Mouse (Mus musculus): ENCODE results near the gene Kcnn4. TPM values are rescaled to one million over a fixed set of nuclear protein-coding genes. Genes with fewer than 3 reads are reported as not detected.
A peak's percentile ranks its signal among the peaks of the same experiment; 100 is the strongest.

The Kcnn4 gene
- total and polyA plus RNA-seq, 2 experiments from 2014 or later, result 0.27 to 0.81 TPM

- Histone ChIP-seq H3K27ac (ENCODE audit: low read depth, low read length) (no peak overlapping the region), H3K36me3 (ENCODE audit: insufficient read depth, low read length) (peaks cover 7% of the 10 kb centered on the region; the same call in 1 of the 2 replicates), H3K4me1 (ENCODE audit: insufficient read depth, low read length) (no peaks in the 10 kb centered on the region), H3K4me3 (ENCODE audit: low read depth, low read length) (no peak overlapping the region), H3K9me3 (ENCODE audit: low read length) (no peaks in the 10 kb centered on the region), H3K4me2 (ENCODE audit: low read depth, low read length, poor library complexity, severe bottlenecking) (no peak overlapping the region), H3K27me3 (ENCODE audit: insufficient read depth, low read length) (no peaks in the 10 kb centered on the region), H3K9ac (replicated peaks; ENCODE audit: low read length, poor library complexity, severe bottlenecking) (no peak overlapping the region)
- WGBS, result 95% methylated on average over 8 of the region's 8 CpGs
- ATAC-seq (ENCODE audit: low FRiP score), result no peak
- TF ChIP-seq CTCF (IDR thresholded peaks at IDR 0.05), result no peak
- DNase-seq (ENCODE audit: low spot score), result no peak
Measured at GRCm38 (mm10) chr7:24427168-24427567, 57.1 kb downstream of the Kcnn4 start.

- Histone ChIP-seq H3K4me3 (ENCODE audit: low read depth, low read length) (no peak overlapping the region), H3K27ac (ENCODE audit: low read depth, low read length) (no peak overlapping the region), H3K9me3 (ENCODE audit: low read length) (no peaks in the 10 kb centered on the region), H3K4me2 (ENCODE audit: low read depth, low read length, poor library complexity, severe bottlenecking) (no peak overlapping the region), H3K36me3 (ENCODE audit: insufficient read depth, low read length) (no peaks in the 10 kb centered on the region), H3K27me3 (ENCODE audit: insufficient read depth, low read length) (no peaks in the 10 kb centered on the region), H3K9ac (replicated peaks; ENCODE audit: low read length, poor library complexity, severe bottlenecking) (no peak overlapping the region), H3K4me1 (ENCODE audit: insufficient read depth, low read length) (no peaks in the 10 kb centered on the region)
- DNase-seq (ENCODE audit: low spot score), result no peak
- no peak for TF ChIP-seq CTCF (IDR thresholded peaks at IDR 0.05)
- no peak for ATAC-seq (ENCODE audit: low FRiP score)
- WGBS, result 78% methylated on average over 5 of the region's 5 CpGs
Measured at GRCm38 (mm10) chr7:24428725-24429124, 58.7 kb downstream of the Kcnn4 start.

GRCm38 (mm10) chr7:24429413-24430112 lies 59.5 kb downstream of the Kcnn4 start:
- no peaks in the 10 kb centered on the region for H3K9me3 ChIP-seq (ENCODE audit: low read length)
- H3K4me1 ChIP-seq (ENCODE audit: insufficient read depth, low read length), result no peaks in the 10 kb centered on the region
- H3K4me3 ChIP-seq (ENCODE audit: low read depth, low read length), result no peak overlapping the region
- no peak overlapping the region for H3K4me2 ChIP-seq (ENCODE audit: low read depth, low read length, poor library complexity, severe bottlenecking)
- no peak overlapping the region for H3K9ac ChIP-seq (replicated peaks; ENCODE audit: low read length, poor library complexity, severe bottlenecking)
- no peaks in the 10 kb centered on the region for H3K27me3 ChIP-seq (ENCODE audit: insufficient read depth, low read length)
- DNase-seq (ENCODE audit: low spot score) (peak; percentile 79), ATAC-seq (ENCODE audit: low FRiP score) (no peak)
- H3K27ac ChIP-seq (ENCODE audit: low read depth, low read length), result no peak overlapping the region
- no peaks in the 10 kb centered on the region for H3K36me3 ChIP-seq (ENCODE audit: insufficient read depth, low read length)
- no peak for TF ChIP-seq CTCF (IDR thresholded peaks at IDR 0.05)
- 65% methylated on average over 16 of the region's 16 CpGs for WGBS

GRCm38 (mm10) chr7:24430551-24431345 lies 60.7 kb downstream of the Kcnn4 start:
- H3K4me2 ChIP-seq (ENCODE audit: low read depth, low read length, poor library complexity, severe bottlenecking), result no peak overlapping the region
- H3K4me3 ChIP-seq (ENCODE audit: low read depth, low read length), result no peak overlapping the region
- WGBS, result 92% methylated on average over 15 of the region's 15 CpGs
- H3K27ac ChIP-seq (ENCODE audit: low read depth, low read length), result no peak overlapping the region
- H3K4me1 ChIP-seq (ENCODE audit: insufficient read depth, low read length), result no peaks in the 10 kb centered on the region
- H3K36me3 ChIP-seq (ENCODE audit: insufficient read depth, low read length), result no peaks in the 10 kb centered on the region
- no peak for DNase-seq (ENCODE audit: low spot score)
- no peaks in the 10 kb centered on the region for H3K27me3 ChIP-seq (ENCODE audit: insufficient read depth, low read length)
- TF ChIP-seq CTCF (IDR thresholded peaks at IDR 0.05), result no peak
- ATAC-seq (ENCODE audit: low FRiP score), result no peak
- no peaks in the 10 kb centered on the region for H3K9me3 ChIP-seq (ENCODE audit: low read length)
- no peak overlapping the region for H3K9ac ChIP-seq (replicated peaks; ENCODE audit: low read length, poor library complexity, severe bottlenecking)

- Histone ChIP-seq H3K4me3 (ENCODE audit: low read depth, low read length) (no peak overlapping the region), H3K9ac (replicated peaks; ENCODE audit: low read length, poor library complexity, severe bottlenecking) (no peak overlapping the region), H3K9me3 (ENCODE audit: low read length) (no peaks in the 10 kb centered on the region), H3K27me3 (ENCODE audit: insufficient read depth, low read length) (no peaks in the 10 kb centered on the region), H3K27ac (ENCODE audit: low read depth, low read length) (no peak overlapping the region), H3K4me2 (ENCODE audit: low read depth, low read length, poor library complexity, severe bottlenecking) (no peak overlapping the region), H3K4me1 (ENCODE audit: insufficient read depth, low read length) (no peaks in the 10 kb centered on the region), H3K36me3 (ENCODE audit: insufficient read depth, low read length) (no peaks in the 10 kb centered on the region)
- DNase-seq (ENCODE audit: low spot score), result no peak
- TF ChIP-seq CTCF (IDR thresholded peaks at IDR 0.05), result no peak
- WGBS, result 71% methylated on average over 11 of the region's 11 CpGs
- no peak for ATAC-seq (ENCODE audit: low FRiP score)
Measured at GRCm38 (mm10) chr7:24431713-24432112, 61.6 kb downstream of the Kcnn4 start.

- Histone ChIP-seq H3K4me3 (ENCODE audit: low read depth, low read length) (no peak overlapping the region), H3K27me3 (ENCODE audit: insufficient read depth, low read length) (no peaks in the 10 kb centered on the region), H3K9me3 (ENCODE audit: low read length) (no peaks in the 10 kb centered on the region), H3K27ac (ENCODE audit: low read depth, low read length) (no peak overlapping the region), H3K4me2 (ENCODE audit: low read depth, low read length, poor library complexity, severe bottlenecking) (no peak overlapping the region), H3K9ac (replicated peaks; ENCODE audit: low read length, poor library complexity, severe bottlenecking) (no peak overlapping the region), H3K36me3 (ENCODE audit: insufficient read depth, low read length) (no peaks in the 10 kb centered on the region), H3K4me1 (ENCODE audit: insufficient read depth, low read length) (no peaks in the 10 kb centered on the region)
- no peak for DNase-seq (ENCODE audit: low spot score)
- no peak for ATAC-seq (ENCODE audit: low FRiP score)
- no peak for TF ChIP-seq CTCF (IDR thresholded peaks at IDR 0.05)
- WGBS, result 66% methylated on average over 5 of the region's 5 CpGs
Measured at GRCm38 (mm10) chr7:24435305-24435704, 65.2 kb downstream of the Kcnn4 start.

Small RNA genes lying within 50 kb of the gene (microRNA-seq; reads per million reads assigned to microRNA genes)
- not detected for gene Gm27592 (ENCODE audit: borderline number of aligned reads)

Other genes with a start within 250 kb of the Kcnn4 start
- 28.0 and 29.9 TPM in 2 replicates for gene Zfp235, start 236.1 kb upstream of the Kcnn4 start, total RNA-seq (2014; rRNA removed)
- gene Zfp235, start 236.1 kb upstream of the Kcnn4 start, polyA plus RNA-seq (2015; fragmentation: Nextera tagmentation; extraction: Ambion mirVana), result 20.4 and 22.8 TPM in 2 replicates
- 4.1 and 5.3 TPM in 2 replicates for gene Zfp114, start 195.2 kb upstream of the Kcnn4 start, total RNA-seq (2014; rRNA removed)
- gene Zfp114, start 195.2 kb upstream of the Kcnn4 start, polyA plus RNA-seq (2015; fragmentation: Nextera tagmentation; extraction: Ambion mirVana), result 2.1 and 2.4 TPM in 2 replicates
- gene Zfp111, start 158.8 kb upstream of the Kcnn4 start, total RNA-seq (2014; rRNA removed), result 6.2 and 6.7 TPM in 2 replicates
- gene Zfp111, start 158.8 kb upstream of the Kcnn4 start, polyA plus RNA-seq (2015; fragmentation: Nextera tagmentation; extraction: Ambion mirVana), result 2.5 and 2.6 TPM in 2 replicates
- 5.4 and 5.5 TPM in 2 replicates for gene Zfp109, start 132.7 kb upstream of the Kcnn4 start, total RNA-seq (2014; rRNA removed)
- gene Zfp109, start 132.7 kb upstream of the Kcnn4 start, polyA plus RNA-seq (2015; fragmentation: Nextera tagmentation; extraction: Ambion mirVana), result 2.5 TPM in 2 replicates
- gene Zfp108, start 115.5 kb upstream of the Kcnn4 start, total RNA-seq (2014; rRNA removed), result 5.5 and 7.4 TPM in 2 replicates
- 3.4 and 3.7 TPM in 2 replicates for gene Zfp108, start 115.5 kb upstream of the Kcnn4 start, polyA plus RNA-seq (2015; fragmentation: Nextera tagmentation; extraction: Ambion mirVana)
- 7.4 and 11.1 TPM in 2 replicates for gene Zfp93, start 99.8 kb upstream of the Kcnn4 start, total RNA-seq (2014; rRNA removed)
- gene Zfp93, start 99.8 kb upstream of the Kcnn4 start, polyA plus RNA-seq (2015; fragmentation: Nextera tagmentation; extraction: Ambion mirVana), result 2.2 and 2.7 TPM in 2 replicates
- 18.3 and 30.9 TPM in 2 replicates for gene Zfp61, start 69.0 kb upstream of the Kcnn4 start, total RNA-seq (2014; rRNA removed)
- gene Zfp61, start 69.0 kb upstream of the Kcnn4 start, polyA plus RNA-seq (2015; fragmentation: Nextera tagmentation; extraction: Ambion mirVana), result 30.3 and 32.4 TPM in 2 replicates
- 13.3 and 25.0 TPM in 2 replicates for gene Zfp94, start 53.6 kb upstream of the Kcnn4 start, total RNA-seq (2014; rRNA removed)
- gene Zfp94, start 53.6 kb upstream of the Kcnn4 start, polyA plus RNA-seq (2015; fragmentation: Nextera tagmentation; extraction: Ambion mirVana), result 17.4 and 22.9 TPM in 2 replicates
- gene Tescl, start 36.3 kb upstream of the Kcnn4 start, total RNA-seq (2014; rRNA removed), result not detected in 2 replicates
- 0.19 TPM in 1 of 2 replicates, not detected in the other for gene Tescl, start 36.3 kb upstream of the Kcnn4 start, polyA plus RNA-seq (2015; fragmentation: Nextera tagmentation; extraction: Ambion mirVana)
- gene Lypd5, start 21.1 kb upstream of the Kcnn4 start, total RNA-seq (2014; rRNA removed), result 0.44 TPM in 1 of 2 replicates, not detected in the other
- gene Lypd5, start 21.1 kb upstream of the Kcnn4 start, polyA plus RNA-seq (2015; fragmentation: Nextera tagmentation; extraction: Ambion mirVana), result not detected in 2 replicates
- gene Smg9, start 29.4 kb downstream of the Kcnn4 start, total RNA-seq (2014; rRNA removed), result 34.2 and 50.0 TPM in 2 replicates
- 28.7 and 30.1 TPM in 2 replicates for gene Smg9, start 29.4 kb downstream of the Kcnn4 start, polyA plus RNA-seq (2015; fragmentation: Nextera tagmentation; extraction: Ambion mirVana)
- not detected in 2 replicates for gene Irgc1, start 82.0 kb downstream of the Kcnn4 start, total RNA-seq (2014; rRNA removed)
- gene Irgc1, start 82.0 kb downstream of the Kcnn4 start, polyA plus RNA-seq (2015; fragmentation: Nextera tagmentation; extraction: Ambion mirVana), result not detected in 2 replicates
- 1.4 and 3.7 TPM in 2 replicates for gene Plaur, start 92.2 kb downstream of the Kcnn4 start, total RNA-seq (2014; rRNA removed)
- 0.93 and 1.1 TPM in 2 replicates for gene Plaur, start 92.2 kb downstream of the Kcnn4 start, polyA plus RNA-seq (2015; fragmentation: Nextera tagmentation; extraction: Ambion mirVana)
- gene Cadm4, start 111.8 kb downstream of the Kcnn4 start, total RNA-seq (2014; rRNA removed), result 342 and 354 TPM in 2 replicates
- gene Cadm4, start 111.8 kb downstream of the Kcnn4 start, polyA plus RNA-seq (2015; fragmentation: Nextera tagmentation; extraction: Ambion mirVana), result 82.0 and 88.1 TPM in 2 replicates
- gene Zfp428, start 136.7 kb downstream of the Kcnn4 start, total RNA-seq (2014; rRNA removed), result 209 and 214 TPM in 2 replicates
- gene Zfp428, start 136.7 kb downstream of the Kcnn4 start, polyA plus RNA-seq (2015; fragmentation: Nextera tagmentation; extraction: Ambion mirVana), result 297 and 314 TPM in 2 replicates
- gene AC161166.1, start 142.2 kb downstream of the Kcnn4 start, total RNA-seq (2014; rRNA removed), result not detected in 2 replicates
- 0.47 and 0.78 TPM in 2 replicates for gene AC161166.1, start 142.2 kb downstream of the Kcnn4 start, polyA plus RNA-seq (2015; fragmentation: Nextera tagmentation; extraction: Ambion mirVana)
- gene Irgq, start 160.4 kb downstream of the Kcnn4 start, total RNA-seq (2014; rRNA removed), result 115 and 119 TPM in 2 replicates
- gene Irgq, start 160.4 kb downstream of the Kcnn4 start, polyA plus RNA-seq (2015; fragmentation: Nextera tagmentation; extraction: Ambion mirVana), result 21.8 and 23.9 TPM in 2 replicates
- gene Pinlyp, start 175.9 kb downstream of the Kcnn4 start, total RNA-seq (2014; rRNA removed), result not detected in 2 replicates
- gene Pinlyp, start 175.9 kb downstream of the Kcnn4 start, polyA plus RNA-seq (2015; fragmentation: Nextera tagmentation; extraction: Ambion mirVana), result not detected in 2 replicates
- 44.6 and 51.8 TPM in 2 replicates for gene Xrcc1, start 176.0 kb downstream of the Kcnn4 start, total RNA-seq (2014; rRNA removed)
- 41.9 and 43.3 TPM in 2 replicates for gene Xrcc1, start 176.0 kb downstream of the Kcnn4 start, polyA plus RNA-seq (2015; fragmentation: Nextera tagmentation; extraction: Ambion mirVana)
- 32.2 and 33.4 TPM in 2 replicates for gene Ethe1, start 217.3 kb downstream of the Kcnn4 start, total RNA-seq (2014; rRNA removed)
- 31.3 and 31.6 TPM in 2 replicates for gene Ethe1, start 217.3 kb downstream of the Kcnn4 start, polyA plus RNA-seq (2015; fragmentation: Nextera tagmentation; extraction: Ambion mirVana)
- 2.3 and 3.2 TPM in 2 replicates for gene Zfp575, start 217.4 kb downstream of the Kcnn4 start, total RNA-seq (2014; rRNA removed)
- gene Zfp575, start 217.4 kb downstream of the Kcnn4 start, polyA plus RNA-seq (2015; fragmentation: Nextera tagmentation; extraction: Ambion mirVana), result 28.3 and 29.5 TPM in 2 replicates
- gene Phldb3, start 240.5 kb downstream of the Kcnn4 start, total RNA-seq (2014; rRNA removed), result 0.11 and 0.14 TPM in 2 replicates
- gene Phldb3, start 240.5 kb downstream of the Kcnn4 start, polyA plus RNA-seq (2015; fragmentation: Nextera tagmentation; extraction: Ambion mirVana), result not detected in 2 replicates

All from midbrain, postnatal 0 days (tissue).